Mouse (Mus musculus) ES-Bruce4 (cell line): ENCODE measurements around the gene Pnrc2. TPM values are rescaled to one million over a fixed set of nuclear protein-coding genes. Genes with fewer than 3 reads are reported as not detected.

ENCODE experiments used
- H3K27ac ChIP-seq: 2 replicates; pipeline ENCODE4 v1.5.1; 2012; ENCODE audit warnings: low read length, inconsistent platforms; ENCODE audit not compliant: insufficient read depth
- H3K27me3 ChIP-seq: 2 replicates; pipeline ENCODE4 v1.6.1; 2012; ENCODE audit warnings: mild to moderate bottlenecking, low read length, inconsistent platforms; ENCODE audit not compliant: control insufficient read depth, poor library complexity, insufficient read depth, severe bottlenecking
- H3K36me3 ChIP-seq: 2 replicates; pipeline ENCODE4 v1.6.1; 2012; ENCODE audit warnings: inconsistent platforms, mild to moderate bottlenecking, low read length, moderate library complexity; ENCODE audit not compliant: control insufficient read depth, poor library complexity, insufficient read depth, severe bottlenecking
- H3K4me1 ChIP-seq: one replicate; pipeline ENCODE4 v1.8.1; 2011; ENCODE audit warnings: low read length; ENCODE audit not compliant: control insufficient read depth, insufficient read depth
- H3K4me3 ChIP-seq: 2 replicates; pipeline ENCODE4 v1.5.1; 2011; ENCODE audit warnings: low read depth, mild to moderate bottlenecking, low read length
- H3K9ac ChIP-seq: 2 replicates; pipeline ENCODE4 v1.6.1; 2012; ENCODE audit warnings: low read depth, mild to moderate bottlenecking, inconsistent platforms; ENCODE audit not compliant: poor library complexity, severe bottlenecking
- H3K9me3 ChIP-seq: replicated peaks from 2 replicates; pipeline ENCODE4 v1.6.1; 2012; ENCODE audit warnings: mild to moderate bottlenecking, low read length, inconsistent platforms; ENCODE audit not compliant: control insufficient read depth, poor library complexity, insufficient read depth, severe bottlenecking
- CTCF ChIP-seq: IDR thresholded peaks from one replicate; pipeline ENCODE4 v1.8.1; 2011; ENCODE audit warnings: low read depth, low read length
- EP300 ChIP-seq: IDR thresholded peaks from 2 replicates; pipeline ENCODE4 v1.6.1; 2011; ENCODE audit warnings: low read depth, low read length; ENCODE audit not compliant: insufficient read depth
- POLR2A ChIP-seq: IDR thresholded peaks from one replicate; pipeline ENCODE4 v1.8.1; 2011; ENCODE audit warnings: low read length; ENCODE audit not compliant: insufficient read depth
- polyA plus RNA-seq: library from polyadenylated mRNA; stranded (reverse); fragments of >200 nt; gene quantifications from 2 replicates; pipeline ENCODE4 v1.2.4, GENCODE M21; 2011; ENCODE audit warnings: low read depth; ENCODE audit not compliant: missing spikeins, insufficient read depth, insufficient read length

Pnrc2 gene
- polyA plus RNA-seq, 1 experiment = 84.4 TPM

DNA sequence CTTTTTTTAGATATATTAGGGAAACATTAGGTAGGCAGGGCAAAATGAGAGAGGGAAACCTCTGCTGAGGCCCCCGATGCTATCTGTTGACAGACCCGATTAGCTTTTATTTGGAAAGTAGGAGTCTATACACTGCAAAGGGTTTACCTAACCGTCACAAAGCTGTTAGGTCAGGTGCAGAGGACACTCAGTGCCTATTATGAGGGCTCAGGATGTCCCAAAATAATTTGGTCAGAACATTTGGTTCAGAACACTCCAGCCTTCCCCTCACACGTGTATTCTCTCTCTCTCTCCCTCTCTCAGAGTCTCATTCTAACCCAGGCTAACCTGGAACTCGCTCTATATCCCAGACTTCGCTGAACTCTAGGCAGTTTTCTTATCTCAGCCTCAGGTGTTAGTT lies 8.4 kb upstream of the Pnrc2 start:
- Histone ChIP-seq H3K27me3 (no peaks in the 10 kb centered on the region), H3K9me3 (no peaks in the 10 kb centered on the region), H3K9ac (no peak overlapping the region), H3K36me3 (no peaks in the 10 kb centered on the region), H3K4me3 (no peak overlapping the region), H3K27ac (no peak overlapping the region), H3K4me1 (peaks cover 2% of the 10 kb centered on the region)
- TF ChIP-seq CTCF = no peak
- TF ChIP-seq EP300 = no peak
- no peak for TF ChIP-seq POLR2A

DNA sequence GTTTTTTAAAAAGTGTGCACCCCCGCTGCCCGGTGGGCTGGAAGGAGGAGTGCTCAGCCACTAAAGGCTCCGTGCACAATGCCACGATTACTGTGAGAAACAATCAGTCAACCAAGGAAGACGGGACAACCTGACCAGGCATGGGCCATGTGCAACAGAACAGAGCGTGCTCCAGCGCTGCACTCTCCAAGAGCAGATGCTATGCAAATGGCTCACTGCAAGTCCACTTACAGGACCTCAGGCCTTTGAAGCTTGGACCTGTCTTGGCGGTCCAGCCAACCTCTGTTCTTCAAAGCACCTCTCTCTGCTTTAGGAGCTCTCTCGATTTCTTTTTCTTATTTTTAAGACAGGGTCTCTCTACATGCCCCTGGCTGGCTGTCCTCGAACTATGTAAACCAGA lies 6.9 kb upstream of the Pnrc2 start:
- Histone ChIP-seq H3K36me3 (no peaks in the 10 kb centered on the region), H3K9ac (no peak overlapping the region), H3K9me3 (no peaks in the 10 kb centered on the region), H3K27me3 (no peaks in the 10 kb centered on the region), H3K4me1 (peaks cover 4% of the 10 kb centered on the region), H3K27ac (no peak overlapping the region), H3K4me3 (no peak overlapping the region)
- TF ChIP-seq POLR2A = no peak
- no peak for TF ChIP-seq CTCF
- TF ChIP-seq EP300 = no peak

GRCm38 (mm10) chr4:135880018-135880417 lies 6.4 kb upstream of the Pnrc2 start:
- Histone ChIP-seq H3K9me3 (no peaks in the 10 kb centered on the region), H3K27me3 (no peaks in the 10 kb centered on the region), H3K9ac (no peak overlapping the region), H3K36me3 (no peaks in the 10 kb centered on the region), H3K4me3 (no peak overlapping the region), H3K4me1 (peaks cover 4% of the 10 kb centered on the region), H3K27ac (no peak overlapping the region)
- TF ChIP-seq EP300 (no peak), CTCF (no peak), POLR2A (no peak)

DNA sequence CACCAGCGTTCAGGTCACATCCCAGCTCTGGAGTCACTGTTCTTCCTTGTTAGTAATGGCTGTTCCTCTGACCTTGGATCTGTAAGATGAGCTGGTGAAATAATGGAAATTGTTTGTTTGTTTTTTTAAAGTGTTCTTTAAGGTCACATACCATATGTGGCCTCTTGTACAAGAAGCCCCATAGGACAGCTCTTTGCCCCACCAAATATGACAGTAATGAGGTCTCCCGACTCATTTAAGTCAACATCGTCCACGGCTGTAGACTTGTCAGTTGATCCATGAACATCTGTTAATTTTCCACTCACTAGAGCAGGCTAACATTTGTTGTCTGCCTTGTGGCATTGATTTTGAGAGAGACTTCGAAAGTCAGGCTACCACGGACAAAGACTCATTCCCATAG lies 5.4 kb upstream of the Pnrc2 start:
- H3K9me3 ChIP-seq = no peaks in the 10 kb centered on the region
- no peaks in the 10 kb centered on the region for H3K27me3 ChIP-seq
- no peaks in the 10 kb centered on the region for H3K36me3 ChIP-seq
- H3K27ac ChIP-seq = no peak overlapping the region
- H3K9ac ChIP-seq = no peak overlapping the region
- no peak overlapping the region for H3K4me3 ChIP-seq
- H3K4me1 ChIP-seq = peaks cover 4% of the 10 kb centered on the region
- TF ChIP-seq EP300 (no peak), CTCF (no peak), POLR2A (no peak)

- Histone ChIP-seq H3K27me3 (no peaks in the 10 kb centered on the region), H3K9me3 (no peaks in the 10 kb centered on the region), H3K4me3 (no peak overlapping the region), H3K27ac (no peak overlapping the region), H3K4me1 (peaks cover 4% of the 10 kb centered on the region), H3K9ac (no peak overlapping the region), H3K36me3 (peaks cover under 1% of the 10 kb centered on the region)
- no peak for TF ChIP-seq POLR2A
- TF ChIP-seq CTCF = no peak
- TF ChIP-seq EP300 = no peak
Observed at GRCm38 (mm10) chr4:135877742-135878141, 4.1 kb upstream of the Pnrc2 start.

DNA sequence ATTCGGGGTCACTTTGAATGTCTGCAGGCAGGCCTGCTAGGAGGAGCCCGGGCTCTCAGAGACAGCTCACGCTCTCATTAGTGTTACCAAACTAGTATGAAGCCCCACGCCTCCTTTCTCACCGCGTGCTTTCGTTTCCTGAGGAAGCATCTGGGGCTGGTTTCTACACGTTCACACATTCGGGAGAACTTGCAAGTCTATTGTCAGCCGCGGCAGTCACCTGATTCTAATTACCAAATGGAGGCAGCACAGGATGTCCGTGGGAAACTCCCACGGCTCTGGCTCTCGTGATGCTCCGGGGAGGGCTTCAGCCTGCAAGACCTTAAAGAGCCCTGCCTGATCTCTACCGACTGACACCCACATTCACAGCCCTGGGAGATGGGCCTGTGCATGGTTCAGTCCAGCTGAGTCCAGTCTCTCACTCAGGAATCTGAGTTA lies 3.0 kb upstream of the Pnrc2 start:
- H3K27me3 ChIP-seq = no peaks in the 10 kb centered on the region
- peaks cover 4% of the 10 kb centered on the region for H3K4me1 ChIP-seq
- H3K9me3 ChIP-seq = no peaks in the 10 kb centered on the region
- H3K36me3 ChIP-seq = peaks cover 12% of the 10 kb centered on the region
- TF ChIP-seq POLR2A = no peak
- no peak for TF ChIP-seq CTCF
- TF ChIP-seq EP300 = no peak
- H3K4me3 ChIP-seq = no peak overlapping the region
- no peak overlapping the region for H3K9ac ChIP-seq
- H3K27ac ChIP-seq = peak overlapping the region; percentile 5; the same call in 1 of the 2 replicates
